Mouse (Mus musculus) heart, embryonic 16.5 days (tissue): ENCODE results near the gene Sema3g. TPM values are rescaled to one million over a fixed set of nuclear protein-coding genes. Genes with fewer than 3 reads are reported as not detected.

Experiments
- ATAC-seq: fragments of 200-750 bp; cut with Nextera tagmentation; replicated peaks from 2 replicates; pipeline ENCODE4 v1.8.0; 2017; ENCODE audit warnings: moderate number of reproducible peaks; ENCODE audit not compliant: insufficient read depth, low FRiP score; ENCODE audit errors: extremely low read depth
- H3K27ac ChIP-seq: fragments of 300-500 bp; sonication (generic); 2 replicates; pipeline ENCODE4 v1.5.1; 2014; ENCODE audit warnings: mild to moderate bottlenecking, low read length, control low read depth, moderate library complexity
- H3K27me3 ChIP-seq: fragments of 300-500 bp; sonication (generic); 2 replicates; pipeline ENCODE4 v1.6.1; 2014; ENCODE audit warnings: low read length, mixed read lengths; ENCODE audit not compliant: control insufficient read depth, insufficient read depth
- H3K36me3 ChIP-seq: fragments of 300-500 bp; sonication (generic); 2 replicates; pipeline ENCODE4 v1.6.1; 2014; ENCODE audit not compliant: control insufficient read depth, insufficient read depth
- H3K4me1 ChIP-seq: fragments of 300-500 bp; sonication (generic); 2 replicates; pipeline ENCODE4 v1.6.1; 2014; ENCODE audit warnings: low read length, mixed read lengths; ENCODE audit not compliant: control insufficient read depth, insufficient read depth
- H3K4me2 ChIP-seq: fragments of 300-500 bp; sonication (generic); 2 replicates; pipeline ENCODE4 v1.6.1; 2014; ENCODE audit warnings: low read depth, mild to moderate bottlenecking, control low read depth, low read length
- H3K4me3 ChIP-seq: fragments of 300-500 bp; sonication (generic); 2 replicates; pipeline ENCODE4 v1.5.1; 2014; ENCODE audit warnings: mild to moderate bottlenecking, control low read depth, low read length
- H3K9ac ChIP-seq: fragments of 300-500 bp; sonication (generic); 2 replicates; pipeline ENCODE4 v1.6.1; 2014; ENCODE audit warnings: low read length, control low read depth
- H3K9me3 ChIP-seq: fragments of 300-500 bp; sonication (generic); replicated peaks from 2 replicates; pipeline ENCODE4 v1.6.1; 2016; ENCODE audit warnings: low read length; ENCODE audit not compliant: control insufficient read depth
- WGBS: fragments of 180-500 bp; shearing (Covaris S2); extraction: QIAGEN DNeasy Blood & Tissue Kit; methylation state at CpG from one replicate; pipeline ENCODE4 v1.1.7; 2014; 5-methylcytosine and 5-hydroxymethylcytosine counted together
- polyA plus RNA-seq: library from polyadenylated mRNA; unstranded; fragments of >200 nt; fragmentation: Nextera tagmentation; extraction: Ambion mirVana; gene quantifications from 2 replicates; pipeline ENCODE4 v1.2.1, GENCODE M21; 2015

Gene Sema3g
- polyA plus RNA-seq, 1 experiment from 2014 or later, result 0.97 TPM

DNA sequence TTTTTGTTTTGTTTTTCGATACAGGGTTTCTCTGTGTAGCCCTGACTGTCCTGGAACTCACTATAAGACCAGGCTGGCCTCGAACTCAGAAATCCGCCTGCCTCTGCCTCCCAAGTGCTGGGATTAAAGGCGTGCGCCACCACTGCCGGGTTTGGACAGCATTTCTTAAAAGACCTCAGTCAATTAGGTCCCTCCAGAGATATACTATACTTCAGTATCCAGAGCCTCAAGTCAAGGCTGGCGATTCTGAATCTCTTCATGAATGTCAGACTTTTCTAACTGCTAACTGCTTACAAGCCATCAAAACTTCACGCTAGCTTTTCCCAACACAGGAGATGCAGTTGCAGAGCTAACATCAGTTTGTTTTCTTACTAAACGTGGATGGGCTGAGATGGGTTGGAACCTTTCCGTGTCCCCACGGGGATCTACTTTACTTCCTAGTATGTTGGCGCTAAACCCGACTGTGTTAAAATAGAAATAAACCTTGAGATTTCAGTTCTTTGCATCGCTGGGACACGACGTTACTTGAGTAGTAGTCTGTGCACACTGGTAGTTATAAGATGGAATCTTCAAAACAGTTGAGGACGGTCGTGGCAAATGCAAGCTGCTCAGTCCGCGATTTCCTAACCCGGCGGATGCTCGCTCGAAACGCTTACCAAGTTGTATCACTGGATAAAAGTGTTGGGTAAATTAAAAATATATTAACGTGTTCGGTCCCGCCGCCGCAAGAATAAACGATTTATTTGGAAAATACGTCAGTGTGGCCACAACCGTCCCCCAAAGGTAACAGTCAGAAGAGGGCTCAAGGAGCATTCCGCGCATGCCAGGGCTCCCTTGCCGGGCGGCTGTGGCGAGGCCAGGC is 32.8 kb downstream of the Sema3g start:
- WGBS, result 17% methylated on average over 36 of the region's 38 CpGs
- Histone ChIP-seq H3K27me3 (no peaks in the 10 kb centered on the region), H3K4me3 (peak overlapping the region; percentile 91), H3K27ac (peak overlapping the region; percentile 97), H3K4me2 (peak overlapping the region; percentile 85), H3K36me3 (peaks cover 24% of the 10 kb centered on the region), H3K9me3 (no peaks in the 10 kb centered on the region), H3K4me1 (peaks cover 22% of the 10 kb centered on the region), H3K9ac (peak overlapping the region; percentile 99)
- peak; percentile 81 for ATAC-seq

DNA sequence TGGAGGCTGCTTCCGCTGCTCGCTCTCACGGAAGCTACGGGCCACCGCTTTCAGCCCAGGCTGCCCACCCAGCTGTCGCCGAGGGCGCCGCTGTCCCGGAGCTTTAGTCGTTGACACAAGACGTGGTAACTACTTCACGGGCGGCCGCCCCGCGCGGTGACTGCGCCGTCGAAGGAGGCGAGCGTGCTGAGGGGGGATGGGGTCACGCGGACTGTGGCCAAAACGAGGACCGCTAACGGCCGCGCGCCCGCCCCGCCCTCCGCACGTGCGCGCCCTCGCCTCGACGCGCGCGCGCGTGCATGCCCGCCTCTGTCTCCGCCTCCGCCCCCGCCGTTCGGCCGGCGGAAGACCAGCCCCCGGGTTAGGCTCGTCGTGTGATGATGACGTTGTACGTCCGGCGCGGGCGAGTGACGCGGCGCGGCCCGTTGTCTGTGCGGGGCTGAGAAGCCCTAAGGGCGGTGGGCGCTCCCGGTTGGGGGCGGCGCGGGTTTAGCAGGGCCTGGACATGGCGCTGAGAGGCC is 33.5 kb downstream of the Sema3g start, which contains the start of the genes Phf7 and Bap1:
Phf7 (minus strand) TSS at position 234 of the 521 bp plus-strand sequence.
Bap1 (plus strand) TSS at position 367 of the 521 bp plus-strand sequence.
- peak within 1 kb of the TSS; percentile 97 for H3K27ac ChIP-seq
- peaks cover 18% of the 10 kb centered on the region for H3K4me1 ChIP-seq
- WGBS, result under 1% methylated on average over 65 of the region's 75 CpGs
- peak; percentile 89 for ATAC-seq
- no peaks in the 10 kb centered on the region for H3K9me3 ChIP-seq
- H3K9ac ChIP-seq, result peak within 1 kb of the TSS; percentile 99
- H3K27me3 ChIP-seq, result no peaks in the 10 kb centered on the region
- peak within 1 kb of the TSS; percentile 85 for H3K4me2 ChIP-seq
- H3K4me3 ChIP-seq, result peak within 1 kb of the TSS; percentile 91
- peaks cover 30% of the 10 kb centered on the region for H3K36me3 ChIP-seq

GRCm38 (mm10) chr14:31251626-31252025 is 34.0 kb downstream of the Sema3g start:
- WGBS, result under 1% methylated on average over 18 of the region's 18 CpGs
- H3K9ac ChIP-seq, result peak overlapping the region; percentile 99
- peak overlapping the region; percentile 71 for H3K4me2 ChIP-seq
- H3K4me3 ChIP-seq, result peak overlapping the region; percentile 91
- H3K27ac ChIP-seq, result peak overlapping the region; percentile 75
- H3K4me1 ChIP-seq, result peaks cover 14% of the 10 kb centered on the region
- H3K9me3 ChIP-seq, result no peaks in the 10 kb centered on the region
- H3K36me3 ChIP-seq, result peaks cover 34% of the 10 kb centered on the region
- ATAC-seq, result no peak; the same call in none of the 2 replicates
- no peaks in the 10 kb centered on the region for H3K27me3 ChIP-seq

DNA sequence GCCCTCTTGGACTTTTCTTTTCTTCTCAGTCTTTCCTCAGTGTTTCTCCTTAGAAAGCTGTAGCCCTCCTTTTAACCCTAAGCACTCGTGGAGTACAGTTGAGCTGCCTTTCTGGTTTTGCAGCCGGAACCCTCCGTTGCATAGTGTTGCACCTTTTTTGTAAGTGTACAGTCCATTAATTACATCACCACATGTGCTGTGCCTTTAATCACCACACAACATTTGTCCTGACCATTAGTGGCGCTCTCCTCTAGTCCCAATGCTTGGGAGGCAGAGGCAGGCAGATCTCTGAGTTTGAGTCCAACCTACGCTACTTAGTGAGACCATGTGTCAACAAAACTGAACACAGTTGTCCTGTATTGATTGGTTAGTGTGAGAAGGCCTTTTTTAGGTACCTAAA is 34.4 kb downstream of the Sema3g start:
- peak overlapping the region; percentile 71 for H3K4me2 ChIP-seq
- peaks cover 14% of the 10 kb centered on the region for H3K4me1 ChIP-seq
- H3K9me3 ChIP-seq, result no peaks in the 10 kb centered on the region
- peak overlapping the region; percentile 99 for H3K9ac ChIP-seq
- H3K27ac ChIP-seq, result no peak overlapping the region
- H3K4me3 ChIP-seq, result peak overlapping the region; percentile 91
- H3K27me3 ChIP-seq, result no peaks in the 10 kb centered on the region
- no peak for ATAC-seq
- WGBS, result 89% methylated on average over 5 of the region's 5 CpGs
- H3K36me3 ChIP-seq, result peaks cover 38% of the 10 kb centered on the region

- Histone ChIP-seq H3K4me3 (no peak overlapping the region), H3K9me3 (no peaks in the 10 kb centered on the region), H3K36me3 (peaks cover 66% of the 10 kb centered on the region), H3K4me2 (no peak overlapping the region), H3K27me3 (no peaks in the 10 kb centered on the region), H3K4me1 (no peaks in the 10 kb centered on the region), H3K27ac (no peak overlapping the region), H3K9ac (no peak overlapping the region)
- WGBS, result 93% methylated on average over 14 of the region's 14 CpGs
- ATAC-seq, result no peak
These were observed 40.9 kb downstream of the Sema3g start for GRCm38 (mm10) chr14:31258476-31259050.

- Histone ChIP-seq H3K36me3 (peaks cover 51% of the 10 kb centered on the region), H3K4me3 (no peak overlapping the region), H3K9ac (no peak overlapping the region), H3K27me3 (no peaks in the 10 kb centered on the region), H3K4me1 (no peaks in the 10 kb centered on the region), H3K9me3 (no peaks in the 10 kb centered on the region), H3K4me2 (no peak overlapping the region), H3K27ac (no peak overlapping the region)
- WGBS, result 89% methylated on average over 4 of the region's 4 CpGs
- ATAC-seq, result no peak
These were observed 42.7 kb downstream of the Sema3g start for GRCm38 (mm10) chr14:31260374-31260773.

- Histone ChIP-seq H3K9me3 (no peaks in the 10 kb centered on the region), H3K4me3 (no peak overlapping the region), H3K27me3 (no peaks in the 10 kb centered on the region), H3K27ac (no peak overlapping the region), H3K4me2 (no peak overlapping the region), H3K4me1 (no peaks in the 10 kb centered on the region), H3K9ac (no peak overlapping the region), H3K36me3 (peaks cover 46% of the 10 kb centered on the region)
- ATAC-seq, result no peak
- WGBS, result 88% methylated on average over 9 of the region's 9 CpGs
These were observed 43.3 kb downstream of the Sema3g start for GRCm38 (mm10) chr14:31260932-31261331.

- Histone ChIP-seq H3K4me2 (no peak overlapping the region), H3K27me3 (no peaks in the 10 kb centered on the region), H3K9me3 (no peaks in the 10 kb centered on the region), H3K4me1 (no peaks in the 10 kb centered on the region), H3K36me3 (no peaks in the 10 kb centered on the region), H3K9ac (no peak overlapping the region), H3K27ac (no peak overlapping the region), H3K4me3 (no peak overlapping the region)
- 82% methylated on average over 11 of the region's 11 CpGs for WGBS
- no peak for ATAC-seq
These were observed 50.0 kb downstream of the Sema3g start for GRCm38 (mm10) chr14:31267649-31268048.
